Mouse (Mus musculus) intestine, embryonic 15.5 days (tissue): Measurements from ENCODE around the gene Atp1a1. TPM values are rescaled to one million over a fixed set of nuclear protein-coding genes. Genes with fewer than 3 reads are reported as not detected.
A peak's percentile ranks its signal among the peaks of the same experiment; 100 is the strongest.

ENCODE experiments used
- ATAC-seq: fragments of 200-750 bp; cut with Nextera tagmentation; 2 replicates; pipeline ENCODE4 v1.8.0; 2017; ENCODE audit warnings: moderate TSS enrichment, moderate library complexity
- H3K27ac ChIP-seq: fragments of 300-500 bp; sonication (generic); 2 replicates; pipeline ENCODE4 v1.5.1; 2015; ENCODE audit warnings: mild to moderate bottlenecking, inconsistent platforms
- H3K27me3 ChIP-seq: fragments of 300-500 bp; sonication (generic); replicated peaks from 2 replicates; pipeline ENCODE4 v1.6.1; 2015; ENCODE audit warnings: inconsistent platforms
- H3K36me3 ChIP-seq: fragments of 300-500 bp; sonication (generic); 2 replicates; pipeline ENCODE4 v1.6.1; 2015; ENCODE audit warnings: inconsistent platforms
- H3K4me1 ChIP-seq: fragments of 300-500 bp; sonication (generic); replicated peaks from 2 replicates; pipeline ENCODE4 v1.6.1; 2015; ENCODE audit warnings: inconsistent platforms
- H3K4me2 ChIP-seq: fragments of 300-500 bp; sonication (generic); replicated peaks from 2 replicates; pipeline ENCODE4 v1.6.1; 2015; ENCODE audit warnings: mild to moderate bottlenecking, inconsistent platforms
- H3K4me3 ChIP-seq: fragments of 300-500 bp; sonication (generic); replicated peaks from 2 replicates; pipeline ENCODE4 v1.5.1; 2015; ENCODE audit warnings: inconsistent platforms
- H3K9ac ChIP-seq: fragments of 300-500 bp; sonication (generic); 2 replicates; pipeline ENCODE4 v1.6.1; 2015; ENCODE audit warnings: inconsistent platforms
- H3K9me3 ChIP-seq: fragments of 300-500 bp; sonication (generic); 2 replicates; pipeline ENCODE4 v1.6.1; 2016; ENCODE audit warnings: inconsistent platforms
- WGBS: fragments of 180-500 bp; shearing (Covaris S2); methylation state at CpG from one replicate; pipeline ENCODE4 v1.1.7; 2015; 5-methylcytosine and 5-hydroxymethylcytosine counted together
- polyA plus RNA-seq: library from polyadenylated mRNA; unstranded; fragments of >200 nt; fragmentation: Nextera tagmentation; extraction: Ambion mirVana; gene quantifications from 2 replicates; pipeline ENCODE4 v1.2.1, GENCODE M21; 2015

The Atp1a1 gene
- 247 and 251 TPM in 2 replicates for polyA plus RNA-seq

- no peaks in the 10 kb centered on the region for H3K9me3 ChIP-seq
- no peaks in the 10 kb centered on the region for H3K27me3 ChIP-seq
- no peaks in the 10 kb centered on the region for H3K36me3 ChIP-seq
- H3K9ac ChIP-seq = peak within 1 kb of the TSS; percentile 95
- peak within 1 kb of the TSS; percentile 93 for H3K4me3 ChIP-seq
- under 1% methylated on average over 64 of the region's 64 CpGs for WGBS
- H3K27ac ChIP-seq = peak within 1 kb of the TSS; percentile 98
- ATAC-seq = peak; percentile 97
- peak within 1 kb of the TSS; percentile 84 for H3K4me2 ChIP-seq
- peaks cover 22% of the 10 kb centered on the region for H3K4me1 ChIP-seq
Measured at GRCm38 (mm10) chr3:101604550-101605223, at the start of gene Atp1a1. Atp1a1 (minus strand) TSS chr3:101604684.

- no peak overlapping the region for H3K9ac ChIP-seq
- no peak for ATAC-seq
- 0 out of 2 replicates have a peak overlapping the region, but pooled peaks have one; percentile 4 for H3K4me2 ChIP-seq
- 39% methylated on average over 7 of the region's 7 CpGs for WGBS
- H3K4me1 ChIP-seq = peaks cover 4% of the 10 kb centered on the region; the same call in 1 of the 2 replicates
- H3K4me3 ChIP-seq = no peak overlapping the region
- H3K27me3 ChIP-seq = no peaks in the 10 kb centered on the region
- no peaks in the 10 kb centered on the region for H3K9me3 ChIP-seq
- H3K27ac ChIP-seq = no peak overlapping the region
- no peaks in the 10 kb centered on the region for H3K36me3 ChIP-seq
Measured at GRCm38 (mm10) chr3:101653446-101653845, 49.0 kb upstream of the Atp1a1 start.

DNA sequence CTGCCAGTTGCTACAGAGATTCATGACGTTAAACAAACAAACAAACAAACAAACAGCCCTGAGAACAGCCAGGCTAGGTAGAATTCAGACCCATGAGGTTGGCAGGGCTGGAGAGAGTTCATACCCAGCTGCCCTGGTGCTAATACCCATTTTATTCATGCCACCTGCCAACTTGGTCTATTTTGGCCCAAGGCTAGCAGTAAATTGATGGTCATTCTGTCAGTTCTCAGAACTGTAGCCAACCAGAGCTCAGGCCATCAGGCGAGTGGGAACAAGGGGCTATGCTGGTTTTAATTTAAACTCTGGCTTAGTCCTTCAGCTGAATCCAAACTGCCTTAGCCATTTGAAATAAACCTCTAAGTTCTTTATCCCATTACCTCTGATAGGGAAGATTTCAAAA lies 48.5 kb upstream of the Atp1a1 start:
- Histone ChIP-seq H3K36me3 (no peaks in the 10 kb centered on the region), H3K4me3 (no peak overlapping the region), H3K9ac (no peak overlapping the region), H3K27ac (no peak overlapping the region), H3K4me1 (peaks cover 4% of the 10 kb centered on the region; the same call in 1 of the 2 replicates), H3K4me2 (no peak overlapping the region), H3K27me3 (no peaks in the 10 kb centered on the region), H3K9me3 (no peaks in the 10 kb centered on the region)
- 72% methylated on average over 2 of the region's 2 CpGs for WGBS
- no peak for ATAC-seq

- Histone ChIP-seq H3K9me3 (no peaks in the 10 kb centered on the region), H3K27me3 (no peaks in the 10 kb centered on the region), H3K4me3 (no peak overlapping the region), H3K9ac (no peak overlapping the region), H3K4me2 (no peak overlapping the region), H3K36me3 (no peaks in the 10 kb centered on the region), H3K4me1 (peaks cover 4% of the 10 kb centered on the region; the same call in 1 of the 2 replicates), H3K27ac (no peak overlapping the region)
- no peak for ATAC-seq
- 65% methylated on average over 2 of the region's 2 CpGs for WGBS
Measured at GRCm38 (mm10) chr3:101650328-101650727, 45.8 kb upstream of the Atp1a1 start.

GRCm38 (mm10) chr3:101649271-101649670 lies 44.8 kb upstream of the Atp1a1 start:
- H3K9me3 ChIP-seq = no peaks in the 10 kb centered on the region
- H3K36me3 ChIP-seq = no peaks in the 10 kb centered on the region
- no peak overlapping the region for H3K4me3 ChIP-seq
- peaks cover 4% of the 10 kb centered on the region; the same call in 1 of the 2 replicates for H3K4me1 ChIP-seq
- whole genome bisulfite sequencing = 53% methylated on average over 2 of the region's 2 CpGs
- no peak overlapping the region for H3K9ac ChIP-seq
- no peak for ATAC-seq
- no peak overlapping the region for H3K4me2 ChIP-seq
- H3K27ac ChIP-seq = no peak overlapping the region
- H3K27me3 ChIP-seq = no peaks in the 10 kb centered on the region

DNA sequence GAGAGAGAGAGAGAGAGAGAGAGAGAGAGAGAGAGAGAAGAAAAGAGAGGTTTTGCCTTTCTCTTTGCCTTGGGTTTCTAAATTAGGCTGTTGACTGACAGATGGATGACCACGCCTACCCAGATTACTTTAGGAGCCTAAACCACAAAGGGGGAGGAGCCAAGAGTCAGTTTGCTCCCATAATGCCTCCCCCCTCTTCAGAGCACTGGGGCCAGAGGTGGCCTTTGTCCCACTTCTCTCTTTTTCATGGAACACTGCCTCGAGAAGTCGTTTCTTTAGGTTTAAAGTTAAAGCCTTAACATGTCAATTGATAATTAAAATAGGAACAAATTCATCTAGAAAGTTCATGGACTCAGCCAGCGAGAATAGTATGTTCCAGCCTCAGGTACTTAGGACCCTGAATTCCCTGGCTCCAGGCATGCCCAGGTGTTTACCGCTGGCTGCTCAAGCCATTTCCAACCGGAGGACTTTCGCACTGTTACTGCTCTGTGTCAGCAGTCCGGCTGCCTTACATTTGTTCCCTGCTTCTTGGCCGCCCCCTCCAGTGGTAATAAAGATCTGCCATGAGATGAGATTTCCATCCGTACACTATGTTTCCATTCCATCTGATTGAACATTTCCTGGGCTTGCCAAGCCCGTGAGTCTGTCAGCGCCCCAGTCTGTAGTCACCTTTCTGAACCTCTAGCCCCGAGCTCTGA lies 43.8 kb upstream of the Atp1a1 start:
- Histone ChIP-seq H3K27ac (no peak overlapping the region), H3K9ac (no peak overlapping the region), H3K9me3 (no peaks in the 10 kb centered on the region), H3K27me3 (no peaks in the 10 kb centered on the region), H3K4me2 (no peak overlapping the region), H3K4me3 (no peak overlapping the region), H3K36me3 (no peaks in the 10 kb centered on the region), H3K4me1 (no peaks in the 10 kb centered on the region)
- ATAC-seq = no peak; the same call in 1 of the 2 replicates
- 69% methylated on average over 13 of the region's 13 CpGs for WGBS

GRCm38 (mm10) chr3:101646806-101647205 lies 42.3 kb upstream of the Atp1a1 start:
- 65% methylated on average over 5 of the region's 5 CpGs for WGBS
- H3K4me3 ChIP-seq = no peak overlapping the region
- no peak for ATAC-seq
- H3K27me3 ChIP-seq = no peaks in the 10 kb centered on the region
- H3K9ac ChIP-seq = no peak overlapping the region
- no peaks in the 10 kb centered on the region for H3K4me1 ChIP-seq
- no peaks in the 10 kb centered on the region for H3K9me3 ChIP-seq
- no peak overlapping the region for H3K4me2 ChIP-seq
- H3K36me3 ChIP-seq = no peaks in the 10 kb centered on the region
- H3K27ac ChIP-seq = no peak overlapping the region

DNA sequence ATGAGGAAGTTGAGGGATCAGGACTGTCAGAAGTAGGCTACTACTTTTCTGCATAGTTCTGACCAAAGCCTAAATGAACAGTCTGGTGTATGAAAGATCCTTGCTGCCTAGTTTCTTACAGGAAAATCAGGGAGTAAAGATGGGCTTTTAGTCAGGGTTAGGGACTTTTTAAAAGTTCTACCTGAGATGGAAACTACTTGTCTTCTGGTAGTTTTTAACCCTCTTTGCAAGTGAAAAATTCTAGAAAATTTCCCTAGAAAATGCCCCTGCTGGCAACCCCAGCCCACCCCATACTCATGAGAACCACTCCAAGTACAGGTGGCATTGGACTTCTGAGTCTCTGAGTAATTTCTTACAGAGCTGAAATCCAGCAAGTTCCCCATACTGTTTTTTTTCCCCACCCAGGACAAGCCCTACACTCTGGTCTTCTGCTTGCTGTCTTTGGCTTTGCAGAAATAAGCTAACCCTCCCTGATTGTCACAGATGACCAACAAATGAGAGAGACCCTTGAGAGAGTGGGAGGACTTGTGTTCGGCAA lies 41.2 kb upstream of the Atp1a1 start:
- Histone ChIP-seq H3K4me3 (no peak overlapping the region), H3K9me3 (no peaks in the 10 kb centered on the region), H3K9ac (no peak overlapping the region), H3K27ac (no peak overlapping the region), H3K27me3 (no peaks in the 10 kb centered on the region), H3K4me1 (no peaks in the 10 kb centered on the region), H3K36me3 (no peaks in the 10 kb centered on the region), H3K4me2 (no peak overlapping the region)
- no peak for ATAC-seq
- WGBS = 65% methylated on average over 1 of the region's 1 CpGs

DNA sequence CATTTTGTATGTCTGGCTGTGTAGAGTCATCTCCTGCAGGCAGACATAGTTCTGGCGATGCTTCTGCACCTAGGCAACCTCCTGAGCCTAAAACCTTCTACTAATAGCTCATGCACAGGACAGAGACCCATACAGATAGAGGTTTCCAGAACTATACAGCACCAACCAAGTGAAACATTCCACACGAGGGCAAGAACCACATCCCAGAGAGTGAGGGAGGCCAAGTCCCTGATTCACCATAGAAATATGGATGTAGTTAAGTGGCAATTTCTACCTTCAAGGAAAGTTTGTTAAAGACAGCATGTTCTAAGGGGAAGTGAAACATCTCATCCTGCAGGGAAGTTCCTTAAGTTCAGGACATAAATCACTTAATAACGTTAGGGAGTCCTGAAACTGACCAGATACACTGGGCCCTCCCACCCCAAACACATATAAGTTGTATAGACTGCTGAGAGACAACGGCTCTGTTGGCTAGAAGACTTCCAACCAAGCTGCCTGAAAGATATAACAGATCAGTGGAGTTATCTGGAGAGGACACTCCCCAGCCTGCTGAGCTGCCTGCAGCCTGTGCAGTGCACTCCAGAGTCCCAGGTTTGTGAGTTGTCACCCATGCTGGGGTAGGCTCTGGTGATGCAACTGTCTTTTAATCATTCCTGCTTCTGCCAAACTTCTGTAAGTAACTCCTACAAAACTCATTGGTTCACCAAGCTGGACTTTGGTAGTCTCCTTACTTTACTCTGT lies 39.7 kb upstream of the Atp1a1 start:
- Histone ChIP-seq H3K4me2 (no peak overlapping the region), H3K27ac (no peak overlapping the region), H3K9me3 (no peaks in the 10 kb centered on the region), H3K27me3 (no peaks in the 10 kb centered on the region), H3K4me3 (no peak overlapping the region), H3K9ac (no peak overlapping the region), H3K4me1 (no peaks in the 10 kb centered on the region), H3K36me3 (no peaks in the 10 kb centered on the region)
- no peak for ATAC-seq
- 49% methylated on average over 4 of the region's 4 CpGs for WGBS

GRCm38 (mm10) chr3:101643264-101643663 lies 38.8 kb upstream of the Atp1a1 start:
- H3K9me3 ChIP-seq = no peaks in the 10 kb centered on the region
- H3K36me3 ChIP-seq = no peaks in the 10 kb centered on the region
- H3K4me2 ChIP-seq = no peak overlapping the region
- no peak overlapping the region for H3K4me3 ChIP-seq
- H3K9ac ChIP-seq = no peak overlapping the region
- WGBS = 90% methylated on average over 2 of the region's 2 CpGs
- ATAC-seq = no peak
- no peaks in the 10 kb centered on the region for H3K27me3 ChIP-seq
- H3K4me1 ChIP-seq = no peaks in the 10 kb centered on the region
- H3K27ac ChIP-seq = no peak overlapping the region

DNA sequence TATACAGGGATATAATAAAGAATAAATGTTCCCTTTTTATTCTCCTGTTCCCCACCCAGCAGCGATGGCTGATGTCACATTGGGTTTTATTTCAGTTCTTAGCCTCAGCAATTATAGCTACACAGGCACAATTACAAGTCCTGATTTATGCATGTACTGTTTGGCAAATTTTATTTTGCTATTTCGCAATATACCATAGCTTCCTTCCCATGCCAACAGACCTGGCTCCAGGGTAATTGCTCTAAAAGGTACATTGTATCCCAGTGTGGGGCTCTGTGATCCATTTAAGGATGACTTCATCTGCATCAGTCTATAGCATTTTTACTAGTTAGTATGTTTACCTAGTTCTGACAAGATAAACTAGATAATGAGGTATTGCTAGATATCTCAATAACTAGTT lies 33.7 kb upstream of the Atp1a1 start:
- ATAC-seq = no peak
- Histone ChIP-seq H3K36me3 (no peaks in the 10 kb centered on the region), H3K27me3 (no peaks in the 10 kb centered on the region), H3K4me2 (no peak overlapping the region), H3K9ac (no peak overlapping the region), H3K4me1 (no peaks in the 10 kb centered on the region), H3K4me3 (no peak overlapping the region), H3K9me3 (no peaks in the 10 kb centered on the region), H3K27ac (no peak overlapping the region)
- WGBS = 77% methylated on average over 2 of the region's 2 CpGs

DNA sequence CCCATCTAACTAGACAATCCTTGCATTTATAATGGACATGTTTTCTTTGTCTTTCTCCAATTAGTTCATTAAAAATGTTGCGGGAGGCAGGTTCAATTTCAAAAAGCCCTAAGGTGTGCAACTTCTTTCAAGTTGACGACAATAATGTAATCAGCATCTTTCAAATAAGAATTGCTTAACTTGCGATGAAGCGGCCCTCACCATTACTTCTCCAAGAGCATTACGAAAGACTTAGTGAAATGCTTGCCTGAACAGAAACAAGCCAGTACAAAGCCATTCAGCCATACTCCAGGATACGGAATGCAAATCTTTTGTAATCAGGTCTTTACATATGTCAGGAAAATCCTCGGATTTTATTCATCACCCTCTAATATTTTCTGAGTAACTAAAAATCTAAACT lies 32.0 kb upstream of the Atp1a1 start:
- Histone ChIP-seq H3K36me3 (no peaks in the 10 kb centered on the region), H3K4me2 (no peak overlapping the region)
- 90% methylated on average over 7 of the region's 7 CpGs for WGBS

More for the DNA sequence above, 32.0 kb upstream of the Atp1a1 start:
- ATAC-seq = no peak
- H3K9ac ChIP-seq = no peak overlapping the region
- H3K4me3 ChIP-seq = no peak overlapping the region
- no peaks in the 10 kb centered on the region for H3K4me1 ChIP-seq
- no peak overlapping the region for H3K27ac ChIP-seq
- H3K9me3 ChIP-seq = no peaks in the 10 kb centered on the region
- H3K27me3 ChIP-seq = no peaks in the 10 kb centered on the region
